Mouse (Mus musculus) 3T3-L1 (cell line): ENCODE data around the gene Slc30a6.
"Not testable (repeated sequence)": the region's sequence is repeated elsewhere in the genome, so short reads cannot be mapped to it uniquely, and the experiment has no call there.

Source experiments
- DNase-seq: peaks from one replicate; pipeline ENCODE4 v3.0.0-alpha.2; 2015; ENCODE audit warnings: low read depth, low spot score

The Slc30a6 gene

DNA sequence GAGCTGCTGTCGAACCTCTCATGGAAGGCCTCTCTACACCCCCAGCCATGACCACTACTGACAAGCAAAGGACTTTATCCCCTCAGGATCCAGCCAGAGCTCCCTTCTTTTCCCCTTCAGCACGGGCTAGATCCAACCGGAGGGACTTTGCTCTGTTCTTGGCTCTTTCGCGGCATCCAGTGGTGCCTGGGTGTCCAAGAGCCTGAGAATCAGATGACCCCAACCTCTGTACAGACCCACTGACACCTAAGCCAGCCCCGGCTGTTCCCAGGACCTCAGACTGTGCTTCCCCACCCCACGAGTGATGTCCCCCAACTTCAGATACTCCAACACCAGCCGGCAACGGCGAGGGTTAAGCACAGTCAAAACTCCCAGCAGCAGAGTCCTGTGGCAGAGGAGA, 54.4 kb downstream of the Slc30a6 start:
- no peak for DNase-seq

DNA sequence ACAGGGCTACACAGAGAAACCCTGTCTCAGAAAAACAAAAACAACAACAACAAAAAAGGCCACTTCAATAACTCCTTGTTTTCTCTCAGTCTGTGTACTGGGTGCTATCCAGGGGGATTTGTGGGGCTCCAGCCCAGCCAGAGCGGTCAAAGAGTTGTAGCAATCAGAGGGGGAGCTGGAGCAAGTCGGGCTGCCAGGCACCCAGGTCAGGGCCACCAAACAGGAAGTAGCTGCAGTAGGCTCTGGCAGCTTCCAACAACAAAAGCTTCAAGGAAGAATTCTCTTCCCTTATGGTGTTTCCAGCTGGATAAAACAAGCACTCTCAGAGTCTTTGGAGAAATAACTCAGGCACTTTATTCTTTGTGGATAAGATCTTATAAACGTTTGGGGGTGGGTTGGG, 58.5 kb downstream of the Slc30a6 start:
- DNase-seq = no peak

DNA sequence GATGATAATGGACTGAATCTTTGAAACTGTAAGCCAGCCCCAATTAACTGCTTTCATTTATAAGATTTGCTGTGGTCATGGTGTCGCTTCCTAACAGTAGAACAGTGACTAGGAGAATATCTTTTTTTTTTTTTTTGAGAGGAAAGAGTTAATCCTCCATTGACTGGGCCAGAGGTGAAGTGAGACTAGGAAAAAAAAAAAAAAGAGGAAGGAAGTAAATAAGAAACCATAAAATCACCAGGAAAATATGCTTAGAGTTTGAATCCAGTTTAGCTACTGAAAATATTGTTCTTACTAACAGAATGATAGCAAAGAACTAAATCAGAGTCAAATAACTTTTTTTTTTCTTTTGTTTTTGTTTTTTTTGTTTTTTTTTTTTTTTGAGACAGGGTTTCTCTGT, 59.3 kb downstream of the Slc30a6 start:
- no peak for DNase-seq

DNA sequence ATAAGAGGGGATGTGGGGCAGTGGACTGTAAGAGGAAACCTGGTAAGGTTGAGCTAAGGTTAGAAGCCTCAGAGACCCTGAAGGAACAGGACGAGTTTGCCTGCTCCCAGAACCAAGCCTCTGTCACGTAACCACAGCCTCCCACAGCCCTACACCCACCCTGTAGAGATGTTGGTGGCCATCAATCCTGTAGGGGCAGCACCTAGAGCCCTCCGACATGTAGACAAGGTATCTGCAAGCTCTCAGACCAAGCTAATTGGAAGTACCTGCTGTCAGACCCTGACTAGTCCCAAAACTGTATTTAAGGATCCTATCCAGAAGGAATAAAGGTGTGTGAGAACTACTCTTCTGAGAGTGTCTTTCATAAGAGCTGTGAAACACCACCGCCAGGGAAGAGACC, 60.0 kb downstream of the Slc30a6 start:
- no peak for DNase-seq

DNA sequence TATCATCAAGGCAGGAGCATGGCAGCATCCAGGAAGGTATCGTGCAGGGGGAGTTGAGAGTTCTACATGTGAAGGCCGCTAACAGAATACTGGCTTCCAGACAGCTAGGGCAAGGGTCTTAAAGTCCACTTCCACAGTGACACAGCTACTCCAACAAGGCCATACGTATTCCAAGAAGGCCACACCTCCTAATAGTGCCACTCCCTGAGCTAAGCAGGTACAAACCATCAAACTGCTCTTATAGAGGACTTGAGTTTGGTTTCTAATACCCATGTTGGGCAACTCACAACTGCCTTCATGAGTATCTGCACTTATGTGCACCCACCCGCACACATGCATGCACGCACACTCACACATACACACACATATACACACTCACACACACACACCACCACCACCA, 61.4 kb downstream of the Slc30a6 start:
- no peak for DNase-seq

DNA sequence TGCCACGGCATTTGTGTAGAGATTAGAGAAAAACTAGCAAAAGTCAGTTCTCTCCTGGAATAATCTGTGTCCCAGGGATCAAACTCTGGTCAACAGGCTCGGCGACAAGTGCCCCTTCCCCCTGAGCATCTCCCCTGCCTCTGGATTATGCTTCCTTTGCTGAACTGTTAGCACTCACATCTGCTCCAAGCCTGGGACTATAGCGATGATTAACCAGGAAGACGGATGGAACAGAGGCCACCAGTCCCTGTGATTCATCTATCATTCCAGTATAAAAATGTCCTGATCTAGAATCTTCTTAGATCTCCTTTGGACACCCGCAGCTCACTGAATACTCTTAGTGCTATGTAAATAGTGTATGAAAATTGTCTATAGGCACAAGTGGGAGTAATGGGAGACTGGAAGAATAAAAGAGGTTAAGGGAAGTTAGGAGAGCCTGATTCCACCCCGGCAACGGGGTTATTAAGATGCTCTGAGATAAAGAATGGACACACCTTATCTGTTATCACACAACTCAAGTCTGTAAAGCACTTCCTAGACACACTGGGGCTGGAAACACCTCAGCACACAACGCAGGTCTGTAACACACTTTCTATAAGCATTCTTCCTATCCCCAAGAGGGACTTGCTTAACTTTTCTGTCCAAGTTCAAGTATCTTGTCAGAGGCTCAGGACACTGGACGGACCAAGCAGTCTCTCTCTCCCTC, 62.7 kb downstream of the Slc30a6 start:
- DNase-seq = no peak

DNA sequence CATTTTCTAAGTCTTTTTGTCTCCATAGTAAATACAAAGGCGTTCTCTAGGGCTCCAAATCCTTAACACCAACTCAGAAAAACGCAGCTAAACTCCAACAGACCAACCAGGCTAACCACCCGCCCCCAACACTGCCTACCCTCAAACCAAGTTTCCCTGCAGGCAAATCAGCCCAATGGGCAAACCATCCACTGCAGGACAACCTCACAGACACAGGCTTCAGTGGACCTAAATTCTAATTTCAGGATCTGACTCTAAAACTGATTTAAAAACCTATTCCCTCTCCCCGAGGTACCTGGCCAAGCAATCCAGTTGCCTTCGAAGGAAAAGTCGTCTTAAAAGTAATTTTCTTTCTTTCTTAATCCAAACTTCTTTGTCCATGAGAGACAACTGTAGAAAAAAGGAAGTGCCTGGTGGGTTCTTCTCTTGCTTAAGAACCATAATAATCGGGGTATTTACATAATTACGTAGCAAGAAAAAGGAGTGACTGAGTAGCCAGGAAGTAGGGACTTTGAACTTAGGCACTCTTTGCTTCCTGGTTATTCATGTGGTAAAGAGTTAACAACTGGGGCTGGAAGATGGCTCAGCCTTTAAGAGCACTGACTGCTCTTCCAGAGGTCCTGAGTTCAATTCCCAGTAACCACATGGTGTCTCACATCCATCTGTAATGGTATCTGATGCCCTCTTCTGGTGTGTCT, 63.5 kb downstream of the Slc30a6 start, which contains the start of gene Nlrc4:
Gene Nlrc4, minus strand, starts transcription at position 432 of the 698 bp plus-strand sequence.
- DNase-seq = no peak

DNA sequence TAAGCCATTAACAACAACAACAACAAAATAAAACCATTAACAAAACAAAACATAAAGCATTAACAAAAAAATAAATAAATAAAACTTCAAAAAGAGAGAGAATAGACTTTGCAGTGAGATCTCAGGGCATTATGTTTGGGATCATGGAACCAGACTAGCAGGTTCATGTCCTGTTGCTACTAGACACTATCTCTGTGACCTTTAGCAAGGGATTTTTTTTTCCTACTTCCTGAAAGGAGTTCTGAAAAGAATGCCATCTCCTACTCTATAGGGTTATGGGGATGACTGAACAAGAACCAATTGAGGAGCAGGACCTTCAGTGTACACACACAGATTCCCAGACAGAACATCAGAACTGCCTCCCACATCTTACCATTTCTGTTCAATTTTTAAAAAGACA, 68.1 kb downstream of the Slc30a6 start:
- no peak for DNase-seq

DNA sequence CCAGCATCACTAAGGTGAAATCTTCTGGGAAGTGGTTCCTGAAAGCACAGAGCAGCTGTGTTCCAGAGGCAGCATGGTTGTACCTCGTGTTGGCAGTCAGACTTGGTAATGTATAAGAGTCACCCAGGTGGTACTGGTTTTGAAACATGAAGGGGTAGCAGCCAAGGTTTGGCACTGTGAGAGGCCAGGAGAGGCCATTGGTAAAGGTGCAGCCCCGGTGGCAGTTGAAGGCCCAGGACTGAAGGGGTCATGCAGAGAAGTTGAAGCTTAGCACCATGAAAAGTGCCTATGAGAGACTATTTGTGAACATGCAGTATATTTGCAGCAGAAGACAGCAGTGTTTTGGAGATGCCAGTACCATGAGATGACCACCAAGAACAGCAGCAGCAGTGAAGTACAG, 72.6 kb downstream of the Slc30a6 start:
- DNase-seq = not testable (repeated sequence)

DNA sequence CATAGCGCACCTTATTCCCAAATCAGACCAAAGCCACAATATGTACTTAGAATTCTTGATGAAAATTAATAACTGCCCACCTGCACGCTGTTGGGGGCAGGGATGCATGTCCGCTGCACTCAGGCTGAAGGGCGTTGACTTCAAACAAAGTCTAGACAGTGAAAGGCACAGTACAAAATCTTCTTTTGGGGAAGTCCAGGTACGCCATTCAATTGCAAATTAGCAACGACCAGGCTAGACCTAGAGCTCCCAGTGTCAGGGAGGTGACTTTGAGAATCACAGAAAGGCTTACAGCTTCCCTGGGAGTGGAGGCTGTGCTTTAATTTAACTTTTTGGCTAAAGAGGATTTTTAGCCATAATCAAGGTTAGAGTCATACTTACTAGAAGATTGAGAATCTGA, 74.7 kb downstream of the Slc30a6 start:
- not testable (repeated sequence) for DNase-seq
